Mouse (Mus musculus): ENCODE results near the gene Abcd3. TPM values are rescaled to one million over a fixed set of nuclear protein-coding genes. Genes with fewer than 3 reads are reported as not detected.
"Not testable (repeated sequence)": the region's sequence is repeated elsewhere in the genome, so short reads cannot be mapped to it uniquely, and the experiment has no call there.

Gene Abcd3
- polyA plus RNA-seq, 1 experiment from 2014 or later, result 42.8 TPM

GRCm38 (mm10) chr3:121808246-121808645 is 6.9 kb downstream of the Abcd3 start:
- no peaks in the 10 kb centered on the region for H3K27me3 ChIP-seq (ENCODE audit: low read depth, poor library complexity, severe bottlenecking)
- H3K4me1 ChIP-seq, result 0 out of 2 replicates have a peak, but pooled peaks cover 2% of the 10 kb centered on the region
- H3K9me3 ChIP-seq (replicated peaks), result no peaks in the 10 kb centered on the region
- WGBS, result 91% methylated on average over 3 of the region's 3 CpGs
- no peak for DNase-seq (ENCODE audit: low spot score)
- no peak overlapping the region for H3K27ac ChIP-seq
- peaks cover 5% of the 10 kb centered on the region for H3K36me3 ChIP-seq
- no peak overlapping the region for H3K4me3 ChIP-seq

DNA sequence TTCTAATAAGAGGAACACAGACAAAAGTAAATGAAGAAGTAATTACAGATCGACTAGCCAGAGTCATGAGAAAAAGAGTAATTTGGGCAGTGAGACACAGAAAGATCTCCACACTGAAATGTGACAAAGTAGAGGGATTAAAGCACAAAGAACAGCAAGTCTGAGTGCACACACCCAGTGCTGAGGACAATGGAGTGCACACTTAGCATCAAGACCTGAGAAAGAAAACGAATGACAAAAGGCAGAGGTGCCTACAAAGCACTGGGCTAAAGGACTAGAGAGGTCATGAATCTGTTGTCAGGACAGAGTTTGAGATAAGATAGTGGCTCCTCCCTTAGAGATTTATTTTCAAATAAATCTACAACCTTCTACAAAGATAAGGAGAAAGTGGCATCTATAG is 20.9 kb downstream of the Abcd3 start:
- Histone ChIP-seq H3K4me3 (no peak overlapping the region), H3K27me3 (ENCODE audit: low read depth, poor library complexity, severe bottlenecking) (no peaks in the 10 kb centered on the region), H3K9me3 (replicated peaks) (no peaks in the 10 kb centered on the region), H3K4me1 (no peaks in the 10 kb centered on the region), H3K27ac (no peak overlapping the region), H3K36me3 (peaks cover 11% of the 10 kb centered on the region; the same call in 1 of the 2 replicates)
- no peak for DNase-seq (ENCODE audit: low spot score)
- 79% methylated on average over 2 of the region's 2 CpGs for WGBS

DNA sequence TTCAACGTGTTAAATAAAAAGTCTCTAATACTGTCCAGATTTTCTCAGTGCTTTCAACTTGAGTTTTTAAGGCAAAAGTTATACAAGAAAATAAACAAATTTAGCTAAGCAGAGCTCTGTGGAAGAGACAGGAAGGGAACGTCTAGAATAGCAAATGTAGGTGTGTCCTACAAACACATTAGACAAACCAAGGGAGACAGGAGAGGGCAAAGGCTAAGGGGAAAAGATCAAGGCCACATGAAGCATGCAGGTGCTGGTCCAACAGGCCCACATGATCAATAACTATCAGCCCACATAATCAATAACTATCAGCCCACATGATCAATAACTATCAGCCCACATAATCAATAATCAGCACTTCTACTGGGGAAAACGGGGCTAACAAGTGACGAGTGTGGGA is 22.9 kb downstream of the Abcd3 start:
- Histone ChIP-seq H3K9me3 (replicated peaks) (no peaks in the 10 kb centered on the region), H3K36me3 (peaks cover 8% of the 10 kb centered on the region; the same call in 1 of the 2 replicates), H3K4me3 (no peak overlapping the region), H3K27ac (no peak overlapping the region), H3K27me3 (ENCODE audit: low read depth, poor library complexity, severe bottlenecking) (no peaks in the 10 kb centered on the region), H3K4me1 (no peaks in the 10 kb centered on the region)
- WGBS, result 77% methylated on average over 4 of the region's 4 CpGs
- DNase-seq (ENCODE audit: low spot score), result no peak

- H3K4me3 ChIP-seq, result no peak overlapping the region
- WGBS, result 80% methylated on average over 5 of the region's 5 CpGs
- peaks cover 8% of the 10 kb centered on the region; the same call in 1 of the 2 replicates for H3K36me3 ChIP-seq
- DNase-seq (ENCODE audit: low spot score), result no peak
- no peaks in the 10 kb centered on the region for H3K9me3 ChIP-seq (replicated peaks)
- H3K4me1 ChIP-seq, result no peaks in the 10 kb centered on the region
- H3K27ac ChIP-seq, result no peak overlapping the region
- no peaks in the 10 kb centered on the region for H3K27me3 ChIP-seq (ENCODE audit: low read depth, poor library complexity, severe bottlenecking)
These were observed 24.7 kb downstream of the Abcd3 start for GRCm38 (mm10) chr3:121790442-121790841.

DNA sequence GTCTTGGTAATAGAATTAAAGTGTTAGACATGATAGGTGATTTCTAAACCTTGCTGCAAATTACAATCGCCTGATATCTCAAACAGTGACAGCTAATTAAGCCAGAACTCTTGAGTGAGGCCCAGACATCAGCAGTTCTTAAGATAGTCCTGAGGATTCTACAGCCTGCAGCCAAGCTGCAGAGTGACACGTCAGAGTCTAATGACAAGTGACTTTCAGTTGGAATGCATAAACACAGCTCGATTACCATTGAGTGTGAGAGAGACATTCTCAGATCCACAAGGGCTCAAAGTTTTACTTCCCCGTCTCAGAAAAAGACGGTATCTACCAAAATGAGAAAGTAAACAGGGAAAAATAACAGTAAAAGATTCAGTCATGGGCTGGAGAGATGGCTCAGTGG is 25.3 kb downstream of the Abcd3 start:
- WGBS, result 70% methylated on average over 5 of the region's 5 CpGs
- Histone ChIP-seq H3K4me1 (no peaks in the 10 kb centered on the region), H3K9me3 (replicated peaks) (no peaks in the 10 kb centered on the region), H3K36me3 (peaks cover 8% of the 10 kb centered on the region; the same call in 1 of the 2 replicates), H3K4me3 (no peak overlapping the region), H3K27ac (no peak overlapping the region), H3K27me3 (ENCODE audit: low read depth, poor library complexity, severe bottlenecking) (no peaks in the 10 kb centered on the region)
- DNase-seq (ENCODE audit: low spot score), result no peak

DNA sequence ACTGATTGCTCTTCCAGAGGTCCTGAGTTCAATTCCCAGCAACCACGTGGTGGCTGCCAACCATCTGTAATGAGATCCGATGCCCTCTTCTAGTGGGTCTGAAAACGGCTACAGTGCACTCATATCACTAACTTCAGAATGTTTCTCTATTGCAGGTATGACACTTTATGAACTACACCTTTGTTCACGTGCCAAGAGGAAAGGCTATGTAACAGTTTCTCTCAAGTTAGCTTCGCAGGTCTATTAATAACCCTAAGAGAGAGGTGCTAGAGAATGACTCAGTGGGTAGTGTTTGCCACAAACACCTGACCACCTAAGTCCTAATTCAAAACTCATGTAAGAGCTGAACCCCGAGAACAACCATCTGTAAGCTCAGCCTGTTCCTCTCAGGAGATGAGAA is 32.1 kb downstream of the Abcd3 start:
- Histone ChIP-seq H3K9me3 (replicated peaks) (no peaks in the 10 kb centered on the region), H3K27ac (no peak overlapping the region)
- WGBS, result 90% methylated on average over 6 of the region's 6 CpGs

DNA sequence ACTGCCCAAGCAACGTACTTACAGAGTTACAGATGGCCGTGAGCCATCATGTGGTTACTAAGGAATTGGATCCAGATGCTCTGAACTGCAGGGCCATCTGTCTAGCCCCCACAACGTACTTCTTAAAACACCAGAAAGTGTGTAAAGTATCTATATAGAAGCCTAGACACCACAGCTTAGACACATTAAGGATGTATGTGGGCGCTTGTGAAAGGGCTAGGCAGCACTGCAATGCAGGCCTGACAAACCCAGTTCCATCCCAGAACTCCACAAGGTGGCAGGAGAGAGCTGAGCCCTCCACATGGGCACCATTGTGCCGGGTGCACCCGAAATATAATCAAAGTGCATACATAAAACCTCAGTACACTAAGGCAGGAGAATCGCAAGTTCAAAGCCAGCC is 37.2 kb downstream of the Abcd3 start:
- peak; percentile 73 for DNase-seq (ENCODE audit: low spot score)
- Histone ChIP-seq H3K27ac (peak overlapping the region; percentile 11; the same call in 1 of the 2 replicates), H3K4me1 (peaks cover 18% of the 10 kb centered on the region), H3K36me3 (peaks cover 26% of the 10 kb centered on the region), H3K4me3 (no peak overlapping the region), H3K27me3 (ENCODE audit: low read depth, poor library complexity, severe bottlenecking) (no peaks in the 10 kb centered on the region), H3K9me3 (replicated peaks) (no peaks in the 10 kb centered on the region)
- WGBS, result 25% methylated on average over 7 of the region's 7 CpGs

More for the DNA sequence above, 32.1 kb downstream of the Abcd3 start:
- Histone ChIP-seq H3K27me3 (ENCODE audit: low read depth, poor library complexity, severe bottlenecking) (no peaks in the 10 kb centered on the region), H3K36me3 (peaks cover 7% of the 10 kb centered on the region; the same call in 1 of the 2 replicates), H3K4me3 (no peak overlapping the region), H3K4me1 (peaks cover 8% of the 10 kb centered on the region)
- no peak for DNase-seq (ENCODE audit: low spot score)

- H3K27ac ChIP-seq; H3K4me3 ChIP-seq; DNase-seq (ENCODE audit: low spot score); H3K27me3 ChIP-seq (ENCODE audit: low read depth, poor library complexity, severe bottlenecking); H3K9me3 ChIP-seq (replicated peaks): not testable (repeated sequence)
- WGBS, result 97% methylated on average over 4 of the region's 4 CpGs
- peaks cover 66% of the 10 kb centered on the region for H3K36me3 ChIP-seq
- H3K4me1 ChIP-seq, result peaks cover 13% of the 10 kb centered on the region
These were observed 41.8 kb downstream of the Abcd3 start for GRCm38 (mm10) chr3:121773336-121773735.

DNA sequence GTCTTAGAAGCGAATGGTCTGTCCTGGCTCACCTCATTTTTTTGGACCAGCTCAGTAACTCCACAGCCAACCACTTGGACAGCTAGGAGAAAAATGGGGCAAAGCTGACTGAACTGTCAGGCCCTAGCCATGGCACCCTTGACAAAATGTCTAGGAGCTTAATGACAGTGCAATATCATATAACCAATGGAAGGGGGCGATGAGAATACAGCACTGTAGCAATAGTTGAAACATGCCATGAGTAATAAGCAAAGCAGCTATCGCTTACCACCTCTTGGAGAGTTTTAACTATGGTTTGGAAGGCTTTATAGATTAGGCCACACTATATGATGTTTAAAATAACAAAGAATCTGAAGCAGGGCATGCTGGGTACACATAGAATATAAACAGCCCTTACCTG is 46.3 kb downstream of the Abcd3 start:
- Histone ChIP-seq H3K27me3 (ENCODE audit: low read depth, poor library complexity, severe bottlenecking) (no peaks in the 10 kb centered on the region), H3K36me3 (peaks cover 88% of the 10 kb centered on the region)

DNA sequence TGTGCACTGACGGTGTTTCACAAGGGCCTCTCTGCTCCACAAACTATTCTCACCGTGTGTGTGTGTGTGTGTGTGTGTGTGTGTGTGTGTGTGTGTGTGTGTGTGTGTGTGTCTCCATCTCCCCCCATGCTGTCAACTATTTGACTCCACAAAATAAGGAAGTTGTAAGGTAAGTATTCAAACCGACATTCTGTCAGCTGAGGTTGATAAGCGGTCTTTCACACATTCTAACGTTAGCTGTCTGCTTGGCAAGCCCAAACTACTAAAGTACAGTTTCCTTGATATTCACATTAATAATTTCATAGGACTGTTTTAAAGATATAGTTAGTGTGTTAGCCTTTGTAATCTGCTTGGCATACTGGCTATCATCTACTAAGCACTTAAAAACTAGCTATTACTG is 48.3 kb downstream of the Abcd3 start:
- peaks cover 83% of the 10 kb centered on the region for H3K36me3 ChIP-seq
- H3K9me3 ChIP-seq (replicated peaks), result no peaks in the 10 kb centered on the region
- WGBS, result 92% methylated on average over 5 of the region's 5 CpGs
- no peak overlapping the region for H3K4me3 ChIP-seq
- no peaks in the 10 kb centered on the region for H3K4me1 ChIP-seq
- H3K27me3 ChIP-seq (ENCODE audit: low read depth, poor library complexity, severe bottlenecking), result no peaks in the 10 kb centered on the region
- no peak for DNase-seq (ENCODE audit: low spot score)
- H3K27ac ChIP-seq, result no peak overlapping the region

More for the DNA sequence above, 46.3 kb downstream of the Abcd3 start:
- DNase-seq (ENCODE audit: low spot score), result no peak
- Histone ChIP-seq H3K9me3 (replicated peaks) (no peaks in the 10 kb centered on the region), H3K4me1 (no peaks in the 10 kb centered on the region), H3K27ac (no peak overlapping the region), H3K4me3 (no peak overlapping the region)
- WGBS, result 96% methylated on average over 3 of the region's 3 CpGs

GRCm38 (mm10) chr3:121766048-121766447 is 49.1 kb downstream of the Abcd3 start:
- Histone ChIP-seq H3K27ac (no peak overlapping the region), H3K4me1 (no peaks in the 10 kb centered on the region), H3K36me3 (peaks cover 76% of the 10 kb centered on the region), H3K9me3 (replicated peaks) (no peaks in the 10 kb centered on the region), H3K27me3 (ENCODE audit: low read depth, poor library complexity, severe bottlenecking) (no peaks in the 10 kb centered on the region), H3K4me3 (no peak overlapping the region)
- DNase-seq (ENCODE audit: low spot score), result no peak

DNA sequence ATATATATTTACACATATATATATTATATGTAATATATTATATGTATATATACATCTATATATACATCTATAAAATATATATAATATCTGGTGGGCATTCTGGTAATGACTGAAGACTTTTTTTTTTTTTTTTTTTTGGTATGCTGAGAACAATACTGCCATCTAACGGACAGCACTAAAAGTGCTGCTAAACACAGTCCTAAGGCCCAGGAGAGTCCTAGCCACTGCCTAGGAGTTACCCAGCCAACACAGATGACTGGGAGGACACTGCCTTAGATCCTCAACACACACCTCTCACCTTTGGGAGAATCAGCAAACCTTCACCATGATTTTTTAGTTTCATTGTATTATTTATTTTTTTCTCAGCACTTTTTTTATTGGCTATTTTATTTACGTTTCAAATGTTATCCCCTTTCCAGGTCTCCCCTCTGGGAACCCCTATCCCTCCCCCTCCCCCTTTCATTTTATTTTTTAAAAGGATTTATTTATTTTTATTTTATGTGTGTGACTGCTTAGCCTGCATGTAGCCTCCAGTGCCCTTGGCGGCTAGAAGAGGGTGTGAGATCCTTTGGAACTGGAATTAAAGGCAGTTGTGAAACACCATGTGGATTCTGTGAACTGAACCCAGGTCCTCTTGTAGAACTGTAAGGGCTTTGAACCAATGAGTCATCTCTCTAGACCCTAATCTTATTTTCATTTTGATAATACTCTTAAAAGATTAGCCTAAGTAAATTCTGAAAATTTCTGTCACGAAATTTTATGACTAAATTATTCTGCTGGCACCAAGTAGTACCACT is 52.8 kb downstream of the Abcd3 start:
- Histone ChIP-seq H3K27ac (no peak overlapping the region), H3K9me3 (replicated peaks) (no peaks in the 10 kb centered on the region), H3K4me3 (no peak overlapping the region), H3K36me3 (peaks cover 53% of the 10 kb centered on the region), H3K4me1 (no peaks in the 10 kb centered on the region), H3K27me3 (ENCODE audit: low read depth, poor library complexity, severe bottlenecking) (no peaks in the 10 kb centered on the region)
- 66% methylated on average over 4 of the region's 4 CpGs for WGBS
- no peak for DNase-seq (ENCODE audit: low spot score)

- Histone ChIP-seq H3K36me3 (peaks cover 17% of the 10 kb centered on the region), H3K4me3 (no peak overlapping the region), H3K9me3 (replicated peaks) (no peaks in the 10 kb centered on the region), H3K27ac (no peak overlapping the region), H3K27me3 (ENCODE audit: low read depth, poor library complexity, severe bottlenecking) (no peaks in the 10 kb centered on the region), H3K4me1 (no peaks in the 10 kb centered on the region)
- WGBS, result 66% methylated on average over 7 of the region's 7 CpGs
- no peak for DNase-seq (ENCODE audit: low spot score)
These were observed 56.7 kb downstream of the Abcd3 start for GRCm38 (mm10) chr3:121758373-121758772.

All from limb, embryonic 10.5 days (tissue).